Mouse (Mus musculus) spleen, postnatal 14 days (tissue): Measurements from ENCODE around the gene Mrpl28.
"Not testable (repeated sequence)": the region's sequence is repeated elsewhere in the genome, so short reads cannot be mapped to it uniquely, and the experiment has no call there.

Source experiments
- DNase-seq, 2 experiments: peaks; one replicate each; pipeline ENCODE4 v3.0.0; 2021 to 2022; ENCODE audit warnings: low spot score in 2 of 2

The Mrpl28 gene

DNA sequence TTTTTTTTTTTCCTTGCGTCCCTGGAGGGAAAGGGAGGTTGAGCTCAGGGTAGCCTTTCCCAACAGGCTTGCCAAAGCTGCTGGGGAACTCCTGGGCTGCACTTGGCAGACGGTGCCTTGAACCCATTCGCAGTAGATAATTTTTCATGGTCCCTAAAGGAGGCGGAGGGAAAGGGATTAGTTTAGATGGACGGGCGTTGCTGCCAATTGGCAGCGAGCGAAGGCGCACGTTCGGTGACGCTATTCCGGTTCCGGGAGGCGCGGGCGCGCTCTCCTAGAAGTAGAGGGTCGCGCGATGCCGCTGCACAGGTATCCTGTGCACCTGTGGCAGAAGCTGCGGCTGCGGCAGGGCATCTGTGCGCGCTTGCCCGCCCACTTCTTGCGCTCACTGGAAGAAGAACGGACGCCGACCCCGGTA is at the start of gene Mrpl28:
Mrpl28 (plus strand) TSS at position 234 of the 418 bp plus-strand sequence.
- peak; percentile 68 to 80 for DNase-seq

DNA sequence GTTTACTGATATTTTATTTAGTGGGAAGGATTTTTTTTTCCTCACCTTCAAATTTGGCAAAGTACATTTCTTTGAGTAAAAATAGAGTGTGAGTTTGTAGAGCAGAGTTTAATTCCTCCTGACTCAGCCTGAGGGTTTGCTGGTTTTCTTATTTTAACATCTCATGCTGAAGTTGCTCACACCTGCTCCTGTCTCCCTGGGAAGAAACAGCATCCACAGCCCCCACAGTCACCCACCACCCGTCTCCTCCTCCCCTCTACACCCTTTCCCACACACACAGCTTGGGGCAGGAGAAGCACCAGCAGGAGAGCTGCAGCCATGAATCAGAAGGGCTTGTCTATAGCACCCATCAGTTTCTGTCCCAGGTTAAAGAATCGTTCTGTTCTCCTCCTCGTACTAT is 48.1 kb upstream of the Mrpl28 start:
- no peak for DNase-seq

DNA sequence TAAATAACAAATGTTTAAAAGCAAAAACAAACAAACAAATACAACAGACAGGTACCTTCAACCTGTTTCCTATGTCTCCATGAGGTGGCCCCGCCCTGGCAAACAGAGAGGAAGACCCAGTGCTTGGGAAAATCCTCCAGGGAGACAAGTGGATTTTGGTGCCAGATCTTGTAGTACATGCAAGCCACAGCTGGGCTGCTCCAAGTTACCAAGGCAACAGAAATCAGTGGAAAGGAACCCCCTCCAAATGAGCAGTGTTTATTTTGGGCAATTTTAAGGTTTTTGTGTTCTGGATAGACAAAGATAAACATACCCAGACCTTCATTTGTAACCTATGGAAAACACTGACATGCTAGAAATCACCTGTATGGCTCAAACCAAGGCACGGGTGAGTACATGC is 44.4 kb upstream of the Mrpl28 start:
- DNase-seq: no peak

GRCm38 (mm10) chr17:26080867-26081266 is 42.4 kb upstream of the Mrpl28 start:
- no peak for DNase-seq

DNA sequence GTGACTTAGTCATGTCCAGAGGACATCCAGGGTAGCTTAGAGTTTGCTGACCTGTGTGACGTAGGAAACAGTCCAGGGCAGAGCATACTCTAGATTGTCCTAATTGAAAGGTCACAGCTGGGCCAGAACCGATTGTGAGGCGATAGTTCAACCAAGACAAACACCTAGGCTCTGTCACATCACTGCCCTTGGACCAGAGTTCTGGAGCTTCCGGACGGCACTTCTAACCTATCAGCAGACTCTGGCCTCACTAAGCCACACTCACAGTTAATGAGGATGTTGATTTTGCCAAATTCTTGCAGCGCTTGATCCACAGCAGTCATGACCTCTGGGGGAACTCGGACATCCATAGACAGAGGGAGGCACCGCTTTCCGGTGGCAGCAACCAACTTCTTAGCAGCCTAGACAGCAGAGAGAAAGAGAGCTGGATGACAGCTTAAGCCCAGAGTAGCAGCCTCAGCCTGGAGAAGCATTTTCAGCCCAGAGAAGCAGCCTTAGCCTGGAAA is 36.2 kb upstream of the Mrpl28 start:
- DNase-seq: no peak

DNA sequence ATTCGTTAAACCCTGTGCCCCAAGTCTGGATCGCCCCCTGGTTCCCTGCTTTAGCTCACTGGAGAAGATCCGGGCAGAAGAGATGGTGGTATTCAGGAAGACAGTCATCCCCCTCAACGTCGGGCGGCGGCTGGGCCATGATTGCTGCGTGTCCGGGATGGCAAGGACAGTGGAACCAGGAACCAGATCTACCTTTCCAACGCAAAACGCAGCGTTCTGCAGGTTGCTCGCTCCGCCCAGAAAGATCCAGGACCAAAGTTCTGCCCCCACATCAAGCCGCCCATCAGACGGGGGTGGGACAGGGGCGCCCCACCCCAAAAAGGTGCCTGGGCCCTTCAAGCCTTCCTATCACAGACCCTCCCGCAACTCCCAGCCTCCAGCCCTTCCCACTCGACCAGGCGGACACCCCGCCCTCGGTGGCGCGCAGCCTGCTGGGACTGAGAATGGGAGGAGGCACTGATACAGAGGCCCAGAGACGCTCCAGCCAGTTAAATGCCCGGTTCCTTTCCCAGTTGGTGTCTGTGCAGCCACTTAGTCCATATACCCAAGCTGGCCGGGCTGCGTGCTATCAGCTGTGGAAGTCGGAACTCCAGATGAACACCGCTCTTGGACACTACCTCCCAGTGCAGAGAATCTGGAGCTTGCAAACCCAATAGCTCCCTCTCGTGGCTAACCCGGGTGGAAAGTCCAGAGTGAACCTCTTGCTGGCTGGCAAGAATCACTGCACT is 33.2 kb upstream of the Mrpl28 start, which contains the start of gene Decr2:
Decr2 (minus strand) TSS at position 433 of the 728 bp plus-strand sequence.
- peak; percentile 55 to 74 for DNase-seq

GRCm38 (mm10) chr17:26094531-26095110 is 28.7 kb upstream of the Mrpl28 start:
- no peak for DNase-seq

DNA sequence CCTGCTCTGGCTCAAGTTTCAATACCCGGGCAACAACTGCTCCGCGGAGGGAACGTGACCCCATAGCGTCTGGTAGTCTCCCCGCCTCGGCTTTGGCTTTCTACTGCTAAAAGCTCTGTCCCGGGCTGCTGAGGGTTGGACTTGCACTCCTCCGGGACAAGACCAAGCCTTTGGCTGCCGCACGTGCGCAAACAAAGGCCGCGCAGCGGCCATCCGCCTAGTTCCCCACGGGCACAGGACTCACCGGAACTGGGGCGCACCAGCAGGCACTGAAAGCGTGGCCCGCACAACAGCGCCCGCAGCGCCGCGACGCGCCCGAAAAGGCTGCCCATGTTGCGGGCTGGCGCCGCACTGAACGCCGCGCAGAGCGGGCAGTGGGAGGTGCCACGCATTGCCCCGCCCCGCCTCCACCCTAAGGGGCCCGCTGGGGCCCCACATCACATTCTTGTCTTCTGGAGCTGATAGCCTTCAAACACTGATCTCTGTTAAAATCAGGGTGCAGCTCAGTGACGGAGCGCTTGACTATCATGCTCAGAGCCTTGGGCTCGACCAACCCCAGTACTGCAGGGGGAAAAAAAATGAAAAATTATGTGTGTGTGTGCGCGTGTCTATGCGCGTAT is 28.1 kb upstream of the Mrpl28 start, which contains the start of gene Nme4:
Nme4 (minus strand) TSS at position 482 of the 620 bp plus-strand sequence.
- DNase-seq: peak; percentile 29 to 47

- DNase-seq: no peak
Observed at GRCm38 (mm10) chr17:26098461-26098860, 24.8 kb upstream of the Mrpl28 start.

GRCm38 (mm10) chr17:26099316-26099715 is 24.0 kb upstream of the Mrpl28 start:
- DNase-seq: not testable (repeated sequence)

DNA sequence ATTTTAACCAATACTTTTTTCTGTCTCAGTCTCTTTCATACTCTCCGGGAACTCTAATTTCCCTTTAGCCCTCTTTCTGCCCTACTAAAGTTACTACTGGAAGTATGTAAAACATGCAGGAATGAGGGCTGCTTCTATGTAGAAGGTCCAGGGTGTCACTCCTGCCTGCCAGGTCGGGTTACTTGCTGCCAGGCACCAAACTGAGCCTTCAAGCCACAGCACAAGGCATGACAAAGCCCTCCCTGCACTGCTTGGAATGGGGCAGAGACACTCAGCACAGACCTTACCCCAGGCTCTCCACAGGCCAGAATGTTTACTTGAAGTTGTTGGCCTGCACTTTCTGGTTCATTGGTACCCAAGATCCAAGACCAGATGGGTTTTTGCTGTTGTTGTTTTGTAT is 23.1 kb upstream of the Mrpl28 start:
- DNase-seq: no peak

- no peak for DNase-seq
Observed at GRCm38 (mm10) chr17:26101478-26101877, 21.8 kb upstream of the Mrpl28 start.

GRCm38 (mm10) chr17:26105619-26106018 is 17.7 kb upstream of the Mrpl28 start:
- no peak for DNase-seq

DNA sequence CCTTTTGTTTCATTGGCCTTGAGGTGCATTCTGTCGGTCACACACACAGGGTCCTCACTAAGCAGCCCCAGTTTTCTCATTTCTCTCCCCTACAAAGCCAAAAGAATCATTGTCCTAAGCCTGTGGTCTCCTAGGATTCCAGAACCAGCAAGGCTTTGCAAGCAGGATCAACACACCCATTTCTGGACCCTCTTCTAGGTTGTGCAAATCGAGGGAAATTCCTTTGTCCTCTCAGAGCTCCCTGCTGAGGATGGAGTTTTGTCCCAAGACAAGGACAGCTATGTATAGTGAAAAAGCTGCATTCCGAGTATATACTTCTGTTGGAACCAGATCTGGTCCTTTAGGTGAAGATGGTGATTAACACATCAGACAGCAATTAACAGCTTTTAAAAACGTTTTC is 13.1 kb upstream of the Mrpl28 start:
- DNase-seq: no peak

- no peak for DNase-seq
Observed at GRCm38 (mm10) chr17:26111024-26111423, 12.3 kb upstream of the Mrpl28 start.

DNA sequence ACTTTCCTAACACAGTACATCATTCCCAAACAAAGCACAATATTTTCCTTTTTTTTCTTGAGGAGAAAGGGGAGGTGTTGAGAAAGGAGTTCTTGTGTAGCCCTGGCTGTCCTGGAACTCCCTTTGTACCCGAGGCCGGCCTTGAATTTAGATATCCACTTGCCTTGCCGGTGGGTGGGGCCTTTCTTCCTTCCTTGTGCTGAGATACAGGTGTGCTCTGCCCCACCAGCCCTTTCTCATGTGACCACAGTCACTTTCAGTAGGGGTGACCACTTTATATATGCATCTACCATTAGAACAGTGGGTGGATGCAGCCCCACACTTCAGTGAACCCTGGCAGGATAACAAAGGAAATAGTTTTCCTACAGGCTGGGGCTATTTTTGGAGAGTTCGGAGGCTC is 11.6 kb upstream of the Mrpl28 start:
- DNase-seq: no peak

DNA sequence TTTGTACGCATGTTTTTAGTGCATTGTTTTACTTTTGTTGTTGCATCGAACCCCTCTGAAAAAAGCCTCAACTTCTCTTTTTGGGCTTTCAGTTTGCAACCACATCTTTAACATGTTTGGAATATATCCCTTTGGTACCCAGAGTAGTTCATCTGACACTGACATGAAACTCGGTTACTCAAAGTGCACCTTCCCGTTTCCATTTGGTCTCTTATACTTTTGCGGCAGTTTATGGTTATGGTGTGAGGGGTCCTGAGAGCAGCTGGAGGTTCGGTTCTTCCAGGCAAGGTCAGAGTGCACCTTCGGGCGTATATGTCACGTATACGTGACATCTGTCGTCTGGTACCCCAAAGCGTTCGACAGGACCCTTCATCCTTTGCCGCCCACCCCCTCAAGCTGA is 10.5 kb upstream of the Mrpl28 start:
- no peak for DNase-seq

DNA sequence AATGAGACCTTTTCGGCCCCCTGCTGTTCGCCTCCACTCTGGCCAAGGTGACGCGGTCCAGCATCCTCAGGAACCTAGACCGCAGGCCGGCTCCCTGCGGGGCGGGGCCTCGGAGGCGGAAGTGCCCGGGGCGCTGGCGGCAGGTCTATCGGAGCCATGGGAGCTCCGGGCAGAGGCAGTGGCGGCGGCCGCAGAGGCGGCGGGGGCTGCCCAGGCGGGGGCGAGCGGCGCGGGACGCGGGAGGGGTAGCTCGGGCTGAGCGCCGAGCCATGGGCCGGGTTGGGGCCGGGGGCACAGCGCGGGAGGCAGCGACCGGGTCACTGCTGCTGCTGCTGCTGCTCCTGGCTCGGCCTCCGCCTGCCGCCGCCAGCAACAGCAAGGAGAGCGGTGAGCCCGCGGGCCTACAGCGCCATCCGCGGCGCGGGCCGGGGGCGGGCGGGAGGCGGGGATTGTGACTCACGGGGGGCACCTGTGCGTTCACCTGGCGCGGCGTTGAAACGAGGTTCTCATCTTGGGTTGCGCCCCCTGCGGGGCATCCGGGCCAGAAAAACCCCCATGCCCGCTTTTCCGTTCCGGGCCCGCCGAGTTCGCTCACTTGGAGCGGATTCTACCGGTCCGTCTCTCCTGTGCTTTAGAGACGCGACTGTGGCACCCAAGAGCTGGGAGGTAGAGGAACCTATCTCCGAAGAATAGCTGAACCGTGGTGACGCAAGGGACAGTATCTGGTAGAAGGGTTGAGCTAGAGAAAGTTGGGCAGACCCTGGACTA is 9.9 kb upstream of the Mrpl28 start, which contains the start of gene Tmem8:
Tmem8 (plus strand) TSS at position 119 of the 768 bp plus-strand sequence.
- peak; percentile 61 to 73 for DNase-seq

- no peak for DNase-seq
Observed at GRCm38 (mm10) chr17:26114061-26114460, 9.2 kb upstream of the Mrpl28 start.

DNA sequence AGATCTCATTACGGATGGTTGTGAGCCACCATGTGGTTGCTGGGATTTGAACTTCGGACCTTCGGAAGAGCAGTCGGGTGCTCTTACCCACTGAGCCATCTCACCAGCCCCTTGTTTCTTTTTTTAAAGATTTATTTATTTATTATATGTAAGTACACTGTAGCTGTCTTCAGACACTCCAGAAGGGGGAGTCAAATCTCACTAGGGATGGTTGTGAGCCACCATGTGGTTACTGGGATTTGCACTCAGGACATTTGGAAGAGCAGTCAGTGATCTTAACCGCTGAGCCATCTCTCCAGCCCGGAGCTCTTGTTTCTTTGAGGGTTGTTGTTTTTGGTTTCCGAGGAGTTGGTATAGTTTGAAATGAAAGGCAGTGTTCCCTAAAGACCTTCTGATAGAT is 8.8 kb upstream of the Mrpl28 start:
- not testable (repeated sequence) for DNase-seq

GRCm38 (mm10) chr17:26115205-26115898 is 7.9 kb upstream of the Mrpl28 start:
- no peak for DNase-seq
